In genomic region chr16:91374253-91374634, GRCm38 (mm10) we compare ENCODE assay signal across 9 mouse cellular contexts. TPM values are rescaled to one million over a fixed set of nuclear protein-coding genes. Genes with fewer than 3 reads are reported as not detected.
DNase-seq lines count a peak whose midpoint lies in the region; ATAC-seq and TF ChIP-seq lines count a peak whose summit lies in the region.
"Had no signal": no experiment of that assay in that cellular context is flagged by ENCODE, and none has a peak within 500 bp of the region (broad histone marks: within the 10 kb centered on the region; RNA-seq: fewer than 3 reads in every experiment).

No protein-coding gene starts in this region.

- no peak for TF ChIP-seq CTCF in bone marrow macrophage, adult 2 months (IDR thresholded peaks at IDR 0.05; ENCODE audit: low read depth, low read length)

- no peaks in the 10 kb centered on the region for H3K36me3 ChIP-seq in heart, embryonic 15.5 days
- peaks cover 2% of the 10 kb centered on the region for H3K36me3 ChIP-seq in liver, embryonic 11.5 days (ENCODE audit: control insufficient read depth, insufficient read depth, low read length)

- 36% methylated on average over 3 of the region's 3 CpGs for WGBS in heart, embryonic 15.5 days
- 53% methylated on average over 3 of the region's 3 CpGs for WGBS in liver, embryonic 11.5 days

- no peak for DNase-seq in heart, adult 9 months (ENCODE audit: low spot score in 2 of 2)
- DNase-seq in 416B (ENCODE audit: low read depth), result peak; percentile 50
- no peak for DNase-seq in liver, embryonic 11.5 days (ENCODE audit: low spot score)
- no peak for DNase-seq in right cerebral cortex, postnatal 25 days
- DNase-seq in urinary bladder, postnatal 4 days (ENCODE audit: low spot score in 2 of 2), result no peak
- no peak for DNase-seq in yolk sac, embryonic 10.5 days (ENCODE audit: low spot score)

- peak overlapping the region; percentile 74 for H3K4me2 ChIP-seq in heart, embryonic 15.5 days
- peak overlapping the region; percentile 91 for H3K4me2 ChIP-seq in liver, embryonic 11.5 days

- no peak for TF ChIP-seq POLR2A in bone marrow macrophage, adult 2 months (IDR thresholded peaks at IDR 0.05; ENCODE audit: borderline replicate concordance, low read depth, low read length)

- H3K4me1 ChIP-seq in heart, embryonic 15.5 days (replicated peaks), result peaks cover 27% of the 10 kb centered on the region
- H3K4me1 ChIP-seq in bone marrow macrophage, adult 2 months (ENCODE audit: control insufficient read depth, insufficient read depth, low read length), result peaks cover 9% of the 10 kb centered on the region
- H3K4me1 ChIP-seq in liver, embryonic 11.5 days (replicated peaks; ENCODE audit: control insufficient read depth, insufficient read depth, low read length), result peaks cover 22% of the 10 kb centered on the region

- H3K9me3 ChIP-seq in heart, embryonic 15.5 days (replicated peaks), result no peaks in the 10 kb centered on the region
- H3K9me3 ChIP-seq in liver, embryonic 11.5 days (ENCODE audit: control insufficient read depth, low read length), result no peaks in the 10 kb centered on the region

- peak overlapping the region; percentile 95 for H3K4me3 ChIP-seq in heart, embryonic 15.5 days
- H3K4me3 ChIP-seq in bone marrow macrophage, adult 2 months (ENCODE audit: insufficient read depth, low read length), result peak overlapping the region; percentile 98
- peak overlapping the region; percentile 96 for H3K4me3 ChIP-seq in liver, embryonic 11.5 days (ENCODE audit: low read depth, low read length)

- no peak overlapping the region for H3K9ac ChIP-seq in heart, embryonic 15.5 days
- peak overlapping the region; percentile 98 for H3K9ac ChIP-seq in liver, embryonic 11.5 days (ENCODE audit: low read depth, low read length)

- H3K27me3 ChIP-seq in heart, embryonic 15.5 days, result no peaks in the 10 kb centered on the region
- no peaks in the 10 kb centered on the region for H3K27me3 ChIP-seq in liver, embryonic 11.5 days (replicated peaks; ENCODE audit: control insufficient read depth, insufficient read depth, low read length)

- H3K27ac ChIP-seq in heart, embryonic 15.5 days, result no peak overlapping the region
- H3K27ac ChIP-seq in bone marrow macrophage, adult 2 months (ENCODE audit: insufficient read depth, low read depth, low read length), result peak overlapping the region; percentile 98
- no peak overlapping the region for H3K27ac ChIP-seq in liver, embryonic 11.5 days (ENCODE audit: low read depth, low read length)

- ATAC-seq in heart, embryonic 15.5 days (replicated peaks; ENCODE audit: insufficient number of reproducible peaks, insufficient read depth, low FRiP score, low read depth), result no peak
- ATAC-seq in liver, embryonic 11.5 days (replicated peaks; ENCODE audit: low FRiP score), result no peak

RNA-seq across cellular contexts. Expression of gene Ifnar2, which starts 1.7 kb away (rescaled TPM):
- polyA plus RNA-seq in heart, embryonic 15.5 days (2015; fragmentation: Nextera tagmentation; extraction: Ambion mirVana), result 52.5 and 58.9 TPM in 2 replicates
- 237 and 238 TPM in 2 replicates for polyA plus RNA-seq in bone marrow macrophage, adult 2 months (2012; ENCODE audit: insufficient read depth, insufficient read length, missing spikeins)
- polyA plus RNA-seq in liver, embryonic 11.5 days (2014; fragmentation: Nextera tagmentation; extraction: Ambion mirVana), result 66.7 and 70.9 TPM in 2 replicates

RNA-seq across cellular contexts. Expression of gene Gm21970, which starts 17.3 kb away (rescaled TPM):
- not detected in 2 replicates for polyA plus RNA-seq in heart, embryonic 15.5 days (2015; fragmentation: Nextera tagmentation; extraction: Ambion mirVana)
- polyA plus RNA-seq in bone marrow macrophage, adult 2 months (2012; ENCODE audit: insufficient read depth, insufficient read length, missing spikeins), result not detected in 2 replicates
- not detected in 2 replicates for polyA plus RNA-seq in liver, embryonic 11.5 days (2014; fragmentation: Nextera tagmentation; extraction: Ambion mirVana)
- polyA plus RNA-seq: stomach, embryonic 14.5 days had no signal

RNA-seq across cellular contexts. Expression of gene Il10rb, which starts 31.7 kb away (rescaled TPM):
- polyA plus RNA-seq in heart, embryonic 15.5 days (2015; fragmentation: Nextera tagmentation; extraction: Ambion mirVana), result 57.9 and 58.9 TPM in 2 replicates
- polyA plus RNA-seq in bone marrow macrophage, adult 2 months (2012; ENCODE audit: insufficient read depth, insufficient read length, missing spikeins), result 345 and 358 TPM in 2 replicates
- 29.8 and 32.9 TPM in 2 replicates for polyA plus RNA-seq in liver, embryonic 11.5 days (2014; fragmentation: Nextera tagmentation; extraction: Ambion mirVana)
